Mouse (Mus musculus) kidney, embryonic 15.5 days (tissue): ENCODE results near the gene Psmb10. TPM values are rescaled to one million over a fixed set of nuclear protein-coding genes. Genes with fewer than 3 reads are reported as not detected.
A peak's percentile ranks its signal among the peaks of the same experiment; 100 is the strongest.

Experiments used
- ATAC-seq: fragments of 200-750 bp; cut with Nextera tagmentation; replicated peaks from 2 replicates; pipeline ENCODE4 v1.8.0; 2017; ENCODE audit warnings: moderate TSS enrichment; ENCODE audit not compliant: low FRiP score
- H3K27ac ChIP-seq: fragments of 300-500 bp; sonication (generic); 2 replicates; pipeline ENCODE4 v1.5.1; 2015; ENCODE audit warnings: mild to moderate bottlenecking, inconsistent platforms
- H3K27me3 ChIP-seq: fragments of 300-500 bp; sonication (generic); 2 replicates; pipeline ENCODE4 v1.6.1; 2015; ENCODE audit warnings: inconsistent platforms
- H3K36me3 ChIP-seq: fragments of 300-500 bp; sonication (generic); 2 replicates; pipeline ENCODE4 v1.6.1; 2015; ENCODE audit warnings: inconsistent platforms
- H3K4me1 ChIP-seq: fragments of 300-500 bp; sonication (generic); 2 replicates; pipeline ENCODE4 v1.6.1; 2015; ENCODE audit warnings: inconsistent platforms
- H3K4me2 ChIP-seq: fragments of 300-500 bp; sonication (generic); 2 replicates; pipeline ENCODE4 v1.6.1; 2015; ENCODE audit warnings: moderate library complexity, mild to moderate bottlenecking, inconsistent platforms
- H3K4me3 ChIP-seq: fragments of 300-500 bp; sonication (generic); replicated peaks from 2 replicates; pipeline ENCODE4 v1.5.1; 2015; ENCODE audit warnings: mild to moderate bottlenecking, inconsistent platforms
- H3K9ac ChIP-seq: fragments of 300-500 bp; sonication (generic); 2 replicates; pipeline ENCODE4 v1.6.1; 2015; ENCODE audit warnings: mild to moderate bottlenecking, inconsistent platforms
- H3K9me3 ChIP-seq: fragments of 300-500 bp; sonication (generic); replicated peaks from 2 replicates; pipeline ENCODE4 v1.6.1; 2016; ENCODE audit warnings: inconsistent platforms
- WGBS: fragments of 180-500 bp; shearing (Covaris S2); methylation state at CpG from one replicate; pipeline ENCODE4 v1.1.7; 2015; ENCODE audit warnings: mixed read lengths; 5-methylcytosine and 5-hydroxymethylcytosine counted together
- polyA plus RNA-seq: library from polyadenylated mRNA; unstranded; fragments of >200 nt; fragmentation: Nextera tagmentation; extraction: Ambion mirVana; gene quantifications from 2 replicates; pipeline ENCODE4 v1.2.1, GENCODE M21; 2015

The Psmb10 gene
- polyA plus RNA-seq, 1 experiment from 2014 or later: 44.5 TPM

DNA sequence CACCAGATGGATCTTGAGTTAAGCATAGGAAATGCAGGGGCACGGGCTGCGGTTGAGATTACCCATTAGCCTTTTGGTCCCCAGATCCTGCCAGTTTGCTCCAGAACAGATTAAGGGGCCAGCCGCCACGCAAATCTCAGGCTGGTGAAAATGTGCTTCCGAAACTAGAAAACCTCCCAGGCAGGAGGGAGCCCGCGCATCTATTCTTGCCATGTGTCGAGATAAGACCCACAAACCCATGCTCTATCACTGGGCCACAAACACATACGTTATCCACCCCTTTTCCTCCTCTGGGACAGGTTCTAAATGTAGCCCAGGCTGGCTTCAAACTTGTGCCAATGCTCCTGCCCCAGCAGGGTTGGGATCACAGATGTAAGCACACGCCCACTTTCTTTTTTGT is 23.3 kb upstream of the Psmb10 start:
- Histone ChIP-seq H3K27ac (no peak overlapping the region), H3K4me3 (no peak overlapping the region), H3K4me2 (no peak overlapping the region), H3K36me3 (peaks cover 26% of the 10 kb centered on the region), H3K27me3 (no peaks in the 10 kb centered on the region), H3K9me3 (no peaks in the 10 kb centered on the region), H3K4me1 (peaks cover 26% of the 10 kb centered on the region), H3K9ac (no peak overlapping the region)
- ATAC-seq: no peak
- 90% methylated on average over 10 of the region's 10 CpGs for WGBS

DNA sequence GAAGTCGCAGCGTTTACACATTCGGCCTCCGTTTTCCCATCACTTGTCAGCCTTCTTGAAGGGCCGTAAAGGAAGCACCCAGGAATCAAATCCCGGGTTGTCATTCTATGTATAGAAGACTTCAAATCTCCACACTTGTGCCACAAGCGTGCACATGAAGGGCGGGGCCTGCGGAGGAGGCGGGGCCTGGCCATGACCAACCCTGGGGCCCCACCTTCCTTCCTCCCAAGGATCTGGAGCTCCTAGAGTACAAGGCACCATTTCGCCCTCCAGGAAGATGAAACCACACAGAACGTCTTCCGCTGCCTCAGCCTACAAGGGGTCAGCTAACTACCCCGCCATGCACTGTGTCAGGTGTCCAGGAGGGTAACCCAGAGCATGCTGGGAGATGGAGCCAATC is 22.9 kb upstream of the Psmb10 start:
- H3K27ac ChIP-seq: no peak overlapping the region
- H3K9ac ChIP-seq: no peak overlapping the region
- WGBS: 79% methylated on average over 14 of the region's 14 CpGs
- no peak for ATAC-seq
- H3K36me3 ChIP-seq: peaks cover 30% of the 10 kb centered on the region
- no peaks in the 10 kb centered on the region for H3K27me3 ChIP-seq
- no peaks in the 10 kb centered on the region for H3K9me3 ChIP-seq
- no peak overlapping the region for H3K4me2 ChIP-seq
- H3K4me3 ChIP-seq: no peak overlapping the region
- H3K4me1 ChIP-seq: peaks cover 22% of the 10 kb centered on the region

DNA sequence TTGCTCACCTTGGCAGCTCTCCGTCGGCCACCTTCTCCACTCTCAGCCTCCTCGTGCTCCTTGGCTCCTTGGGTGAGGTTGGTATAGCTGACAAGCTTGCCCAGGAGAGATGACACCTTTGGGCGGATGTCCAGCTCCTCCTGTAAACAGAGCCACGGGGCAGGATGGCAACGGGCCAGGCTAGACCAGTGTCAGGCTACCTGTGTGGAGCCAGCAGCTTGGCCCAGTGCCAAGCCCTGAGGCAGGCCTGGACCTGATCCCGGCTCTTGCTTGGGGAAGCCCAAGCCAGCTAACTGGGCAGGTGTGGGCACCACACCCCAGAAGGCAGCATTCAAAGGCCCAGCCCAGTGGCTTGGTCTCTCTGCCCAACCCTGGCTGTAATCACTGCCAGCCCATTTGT is 21.1 kb upstream of the Psmb10 start:
- WGBS: 83% methylated on average over 7 of the region's 7 CpGs
- H3K9ac ChIP-seq: no peak overlapping the region
- ATAC-seq: no peak
- no peaks in the 10 kb centered on the region for H3K27me3 ChIP-seq
- peaks cover 46% of the 10 kb centered on the region for H3K36me3 ChIP-seq
- no peak overlapping the region for H3K27ac ChIP-seq
- H3K4me3 ChIP-seq: no peak overlapping the region
- peaks cover 9% of the 10 kb centered on the region for H3K4me1 ChIP-seq
- H3K9me3 ChIP-seq: no peaks in the 10 kb centered on the region
- H3K4me2 ChIP-seq: no peak overlapping the region

DNA sequence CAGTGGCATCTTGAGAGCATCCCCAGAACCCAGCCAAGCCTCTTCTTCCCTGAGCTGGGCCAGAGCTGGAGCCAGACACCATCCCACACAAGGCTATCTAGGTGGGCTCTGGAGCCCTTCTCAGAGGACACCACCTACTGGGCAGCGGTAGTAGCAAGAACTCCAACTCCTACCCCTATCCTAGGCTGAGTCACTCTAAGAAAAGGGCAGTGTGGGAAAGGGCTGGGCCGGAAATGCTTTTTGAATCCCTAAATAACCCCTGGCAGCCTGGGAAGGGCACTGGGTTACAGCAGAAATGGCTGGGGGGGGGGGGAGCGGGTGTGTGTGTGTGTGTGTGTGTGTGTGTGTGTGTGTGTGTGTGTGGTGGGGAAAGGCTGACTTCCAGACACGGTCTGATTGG is 19.6 kb upstream of the Psmb10 start:
- WGBS: 56% methylated on average over 3 of the region's 4 CpGs
- no peak overlapping the region for H3K9ac ChIP-seq
- H3K4me1 ChIP-seq: 0 out of 2 replicates have a peak, but pooled peaks cover 4% of the 10 kb centered on the region
- no peak overlapping the region for H3K4me3 ChIP-seq
- no peak for ATAC-seq
- H3K36me3 ChIP-seq: peaks cover 61% of the 10 kb centered on the region
- H3K4me2 ChIP-seq: no peak overlapping the region
- H3K27me3 ChIP-seq: no peaks in the 10 kb centered on the region
- H3K27ac ChIP-seq: no peak overlapping the region
- H3K9me3 ChIP-seq: no peaks in the 10 kb centered on the region

DNA sequence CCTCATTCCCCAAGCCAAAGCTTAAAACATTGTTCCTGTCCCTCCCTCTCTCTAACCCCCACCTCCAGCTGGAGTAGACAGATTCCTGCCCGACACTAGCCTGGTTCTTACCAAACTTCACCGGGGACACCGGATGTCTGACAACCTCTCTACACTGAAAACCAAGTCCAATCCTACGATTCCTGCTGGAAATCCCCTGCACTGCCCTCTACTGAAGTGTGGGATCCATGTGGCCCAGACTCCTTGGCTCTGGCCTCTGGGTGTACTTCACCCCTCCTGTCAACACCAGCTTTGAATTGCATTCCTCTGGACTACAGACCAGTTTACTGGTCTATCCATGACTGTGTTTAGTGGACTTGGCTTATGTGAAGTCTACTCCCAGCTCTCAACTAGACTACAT is 18.3 kb upstream of the Psmb10 start:
- WGBS: 86% methylated on average over 4 of the region's 4 CpGs
- peaks cover 4% of the 10 kb centered on the region for H3K4me1 ChIP-seq
- ATAC-seq: no peak
- no peaks in the 10 kb centered on the region for H3K9me3 ChIP-seq
- peaks cover 72% of the 10 kb centered on the region for H3K36me3 ChIP-seq
- H3K27me3 ChIP-seq: no peaks in the 10 kb centered on the region
- no peak overlapping the region for H3K27ac ChIP-seq
- H3K4me3 ChIP-seq: no peak overlapping the region
- no peak overlapping the region for H3K4me2 ChIP-seq
- H3K9ac ChIP-seq: no peak overlapping the region

DNA sequence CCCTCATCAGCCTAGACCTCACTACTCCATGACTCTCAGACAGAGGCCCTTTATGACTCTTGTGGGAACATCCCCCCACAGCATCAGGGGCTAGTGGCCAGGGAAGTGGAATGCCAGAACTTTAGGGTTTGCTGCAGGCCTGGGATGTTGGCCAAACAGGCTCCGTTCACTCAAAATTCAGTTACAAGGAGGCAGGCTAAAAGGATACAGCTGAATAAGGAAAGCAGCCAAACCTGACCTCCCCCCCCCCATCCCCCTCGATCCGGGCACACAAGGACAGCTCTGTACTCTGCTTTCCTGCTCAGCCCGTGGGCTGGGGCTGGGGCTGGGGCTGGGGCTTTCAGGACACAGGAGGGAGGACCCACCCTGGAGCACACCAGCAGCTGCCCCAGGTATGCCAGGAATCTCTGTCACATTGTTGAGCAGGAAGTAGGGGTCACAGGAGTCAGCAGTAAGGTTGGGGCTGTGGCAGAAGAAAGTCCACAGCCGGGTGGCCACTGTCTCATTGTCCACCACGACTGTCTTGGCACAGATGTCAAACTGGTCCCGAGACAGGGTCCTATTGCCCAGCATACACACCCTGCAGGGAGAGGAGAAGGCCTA is 12.9 kb upstream of the Psmb10 start:
- Histone ChIP-seq H3K4me2 (no peak overlapping the region), H3K4me1 (peaks cover 25% of the 10 kb centered on the region), H3K27me3 (no peaks in the 10 kb centered on the region), H3K9ac (no peak overlapping the region), H3K4me3 (no peak overlapping the region), H3K36me3 (peaks cover 90% of the 10 kb centered on the region), H3K27ac (peak overlapping the region; percentile 61), H3K9me3 (no peaks in the 10 kb centered on the region)
- peak; percentile 79 for ATAC-seq
- 44% methylated on average over 7 of the region's 7 CpGs for WGBS

DNA sequence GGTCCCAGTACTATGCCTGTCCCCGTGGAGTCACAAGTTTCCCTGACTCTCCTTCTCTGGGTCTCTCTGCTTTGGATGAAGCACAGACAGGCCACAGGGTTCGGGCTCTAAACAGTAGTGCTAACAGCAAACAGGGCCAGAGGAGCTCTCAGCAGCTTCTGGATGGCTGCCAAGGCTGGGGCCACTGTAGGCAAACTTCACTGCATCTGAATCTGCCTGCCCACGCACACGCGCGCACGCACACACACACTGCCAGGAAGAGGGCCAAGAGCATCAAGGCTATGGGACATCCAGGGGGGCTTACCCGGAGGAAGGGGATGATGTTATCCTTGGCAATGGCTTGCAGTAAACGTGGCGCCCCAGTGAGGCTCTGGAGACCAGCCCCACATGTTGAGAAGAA is 11.1 kb upstream of the Psmb10 start:
- Histone ChIP-seq H3K27me3 (no peaks in the 10 kb centered on the region), H3K4me2 (no peak overlapping the region), H3K4me1 (peaks cover 25% of the 10 kb centered on the region), H3K36me3 (peaks cover 91% of the 10 kb centered on the region), H3K9me3 (no peaks in the 10 kb centered on the region), H3K27ac (no peak overlapping the region), H3K4me3 (no peak overlapping the region), H3K9ac (no peak overlapping the region)
- WGBS: 72% methylated on average over 10 of the region's 10 CpGs
- ATAC-seq: no peak

DNA sequence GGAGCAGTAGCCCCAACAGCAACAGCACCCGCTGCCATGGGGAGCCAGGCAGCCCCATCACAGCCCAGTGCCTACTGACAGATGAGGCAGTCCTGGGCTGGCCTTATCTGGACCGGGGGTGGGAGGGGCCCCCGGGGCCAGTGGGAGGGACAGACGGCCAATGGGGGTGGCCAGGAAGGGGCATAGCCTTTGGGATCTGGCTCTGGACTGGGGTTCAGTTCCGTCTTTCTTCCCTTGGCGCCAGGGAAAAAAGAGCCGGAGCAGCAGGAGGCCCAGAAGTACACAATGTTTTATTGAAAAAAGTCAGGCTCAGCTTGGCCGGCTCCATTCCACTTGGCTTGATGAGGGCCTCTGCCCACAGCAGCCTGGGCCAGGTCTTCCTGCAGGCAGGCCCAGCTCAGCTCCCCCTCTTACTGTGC is 5.1 kb upstream of the Psmb10 start, which contains the start of gene Lcat:
TSS of gene Lcat (minus strand) at position 62 of the 419 bp plus-strand sequence.
- H3K9me3 ChIP-seq: no peaks in the 10 kb centered on the region
- H3K4me2 ChIP-seq: no peak within 1 kb of the TSS
- 88% methylated on average over 8 of the region's 8 CpGs for WGBS
- no peak within 1 kb of the TSS for H3K9ac ChIP-seq
- 0 out of 2 replicates have a peak, but pooled peaks have one; percentile 20 for ATAC-seq
- H3K4me3 ChIP-seq: no peak within 1 kb of the TSS
- H3K36me3 ChIP-seq: peaks cover 64% of the 10 kb centered on the region
- H3K27me3 ChIP-seq: no peaks in the 10 kb centered on the region
- peaks cover 4% of the 10 kb centered on the region for H3K4me1 ChIP-seq
- no peak within 1 kb of the TSS for H3K27ac ChIP-seq

DNA sequence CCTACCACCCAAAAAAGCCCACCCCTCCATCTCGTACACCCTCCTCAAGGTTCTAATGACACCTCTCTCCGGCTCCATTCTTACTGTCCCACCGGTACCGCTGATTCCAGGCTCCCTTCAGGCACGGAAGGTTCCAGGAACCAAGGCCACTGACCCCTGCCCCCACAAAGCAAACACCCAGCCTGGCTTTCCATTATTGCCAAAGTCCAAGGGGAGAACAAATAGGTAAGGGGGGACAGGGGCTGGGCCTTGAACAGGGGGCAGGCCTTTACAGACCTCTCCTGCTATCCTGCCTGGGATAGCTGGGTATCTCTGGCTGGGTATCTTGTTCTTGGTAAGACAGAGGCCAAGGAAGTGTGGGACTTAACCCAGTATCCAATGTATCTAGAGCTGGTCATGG is 4.3 kb upstream of the Psmb10 start:
- H3K27me3 ChIP-seq: no peaks in the 10 kb centered on the region
- peaks cover 10% of the 10 kb centered on the region for H3K4me1 ChIP-seq
- 89% methylated on average over 5 of the region's 5 CpGs for WGBS
- H3K9ac ChIP-seq: no peak overlapping the region
- no peak for ATAC-seq
- no peak overlapping the region for H3K4me3 ChIP-seq
- no peak overlapping the region for H3K27ac ChIP-seq
- no peaks in the 10 kb centered on the region for H3K9me3 ChIP-seq
- H3K4me2 ChIP-seq: no peak overlapping the region
- H3K36me3 ChIP-seq: peaks cover 56% of the 10 kb centered on the region

DNA sequence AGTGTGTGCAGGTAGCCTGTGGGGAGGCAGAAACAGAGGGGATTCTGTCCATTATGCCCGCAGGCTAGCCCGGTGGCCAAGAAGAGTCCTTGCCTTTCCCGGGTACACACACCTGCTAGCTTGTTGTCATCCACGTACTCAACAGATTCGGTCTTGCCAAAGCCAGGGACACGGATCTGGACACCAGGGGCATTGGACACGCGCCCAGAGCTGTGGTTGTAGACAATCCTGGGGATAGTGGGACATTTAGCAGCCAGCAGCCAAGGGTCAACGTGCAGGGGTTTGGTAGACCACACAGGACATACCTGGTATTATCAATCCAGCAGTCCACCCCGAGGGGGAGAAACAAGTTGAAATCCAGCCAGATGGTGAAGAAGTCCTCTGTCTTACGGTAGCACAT is 3.8 kb upstream of the Psmb10 start:
- WGBS: 95% methylated on average over 11 of the region's 11 CpGs
- H3K9me3 ChIP-seq: no peaks in the 10 kb centered on the region
- H3K4me2 ChIP-seq: no peak overlapping the region
- H3K27ac ChIP-seq: no peak overlapping the region
- no peaks in the 10 kb centered on the region for H3K27me3 ChIP-seq
- no peak overlapping the region for H3K9ac ChIP-seq
- no peak overlapping the region for H3K4me3 ChIP-seq
- H3K4me1 ChIP-seq: peaks cover 10% of the 10 kb centered on the region
- ATAC-seq: no peak
- peaks cover 51% of the 10 kb centered on the region for H3K36me3 ChIP-seq

DNA sequence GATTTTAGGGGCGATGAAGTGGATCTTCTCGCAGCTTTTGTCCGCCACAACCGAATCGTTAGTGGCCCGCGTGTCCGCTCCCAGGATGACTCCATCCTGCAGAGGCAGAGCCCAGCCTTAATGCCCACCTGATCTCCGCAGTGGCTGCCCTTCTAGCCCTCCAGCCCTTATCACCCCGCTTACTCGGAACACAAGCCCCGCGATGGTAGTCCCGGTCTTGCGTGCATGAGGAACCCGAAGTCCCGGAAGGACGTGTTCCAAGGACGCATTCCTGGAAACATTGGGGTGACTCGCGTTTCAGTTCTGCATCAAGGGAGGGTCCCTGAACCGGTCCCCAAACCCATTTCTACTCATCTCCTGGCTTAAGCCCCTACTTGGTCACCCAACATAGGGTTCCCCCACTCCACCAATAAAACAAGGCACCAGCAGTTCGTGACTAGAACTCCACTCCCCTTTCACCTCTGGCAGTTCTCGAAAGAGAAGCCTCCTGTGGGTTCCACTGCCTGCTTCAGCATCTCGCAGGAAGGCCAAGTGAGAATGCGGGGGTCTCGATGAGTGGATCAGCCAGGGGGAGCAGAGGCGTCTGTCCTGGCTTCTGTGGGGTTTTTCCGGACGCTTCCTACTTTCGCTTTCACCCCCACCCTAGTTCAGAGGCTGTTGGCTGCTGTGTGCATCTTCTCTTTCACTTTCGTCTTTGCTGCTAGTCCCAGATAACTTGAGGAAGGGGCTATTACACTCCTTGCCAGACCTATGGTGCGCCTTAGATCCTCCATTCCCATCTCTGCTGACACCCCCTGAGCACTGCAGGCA is 543 bp downstream of the Psmb10 start:
- H3K27me3 ChIP-seq: no peaks in the 10 kb centered on the region
- no peaks in the 10 kb centered on the region for H3K9me3 ChIP-seq
- H3K27ac ChIP-seq: peak overlapping the region; percentile 91
- ATAC-seq: no peak; the same call in none of the 2 replicates
- under 1% methylated on average over 33 of the region's 33 CpGs for WGBS
- peaks cover 22% of the 10 kb centered on the region for H3K4me1 ChIP-seq
- peak overlapping the region; percentile 68 for H3K9ac ChIP-seq
- peak overlapping the region; percentile 92 for H3K4me3 ChIP-seq
- H3K4me2 ChIP-seq: peak overlapping the region; percentile 97
- H3K36me3 ChIP-seq: peaks cover 17% of the 10 kb centered on the region

DNA sequence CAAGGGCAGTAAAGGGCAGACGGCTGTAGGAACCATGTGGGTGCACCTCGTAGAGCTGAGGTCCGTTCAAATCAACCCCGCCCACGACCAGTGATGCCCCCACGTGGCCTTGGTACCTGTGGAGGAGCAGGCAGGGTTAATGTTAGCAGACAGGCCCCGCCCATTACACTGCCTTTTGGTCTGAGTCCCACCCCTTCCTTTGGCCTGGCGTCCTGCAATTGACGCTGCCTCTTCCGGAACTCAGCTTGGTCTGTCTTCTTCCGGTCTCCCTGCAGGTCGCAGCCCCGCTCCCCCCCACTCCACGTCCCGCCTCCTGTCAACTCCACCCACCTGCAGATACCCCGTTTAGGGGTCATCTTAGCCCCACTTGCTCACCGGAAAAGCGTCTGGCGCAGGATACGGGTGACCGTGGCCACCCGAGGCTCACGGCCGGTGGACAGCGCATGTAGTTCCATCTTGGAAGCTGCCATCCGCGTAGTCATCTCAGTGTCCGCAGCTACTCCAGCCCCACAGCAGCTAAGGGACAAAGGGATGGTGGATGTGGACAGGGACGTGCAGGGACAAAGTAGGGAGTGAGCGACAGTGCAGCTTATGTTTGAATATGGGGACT is 1.3 kb downstream of the Psmb10 start:
- H3K27ac ChIP-seq: peak overlapping the region; percentile 91
- H3K4me3 ChIP-seq: peak overlapping the region; percentile 92
- H3K9me3 ChIP-seq: no peaks in the 10 kb centered on the region
- ATAC-seq: peak; percentile 92
- H3K4me1 ChIP-seq: peaks cover 22% of the 10 kb centered on the region
- no peaks in the 10 kb centered on the region for H3K27me3 ChIP-seq
- peak overlapping the region; percentile 68 for H3K9ac ChIP-seq
- WGBS: under 1% methylated on average over 30 of the region's 30 CpGs
- H3K36me3 ChIP-seq: peaks cover 23% of the 10 kb centered on the region
- peak overlapping the region; percentile 97 for H3K4me2 ChIP-seq
